Comparison of ENCODE assay signal across 35 mouse cellular contexts in the genomic region with DNA sequence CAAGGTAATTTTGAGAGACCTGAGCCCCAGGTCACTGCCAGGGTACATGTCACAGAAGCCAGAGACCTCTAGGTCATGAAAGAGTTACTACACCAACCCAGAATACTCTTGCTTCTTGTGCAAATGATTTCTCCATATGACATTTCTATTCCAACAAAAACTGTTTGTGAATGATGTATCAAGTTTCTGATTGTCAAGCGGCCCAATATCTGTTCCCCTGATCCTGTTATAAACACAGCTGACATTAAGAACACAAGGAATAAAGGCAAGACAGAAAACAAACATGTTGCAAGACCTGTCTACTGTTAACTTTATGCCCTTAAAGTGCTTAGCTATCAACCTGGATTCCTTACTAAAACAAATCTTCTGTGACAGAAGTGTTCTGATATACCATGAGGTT. TPM values are rescaled to one million over a fixed set of nuclear protein-coding genes. Genes with fewer than 3 reads are reported as not detected.
"Had no signal": no experiment of that assay in that cellular context is flagged by ENCODE, and none has a peak within 500 bp of the region (broad histone marks: within the 10 kb centered on the region; RNA-seq: fewer than 3 reads in every experiment).

No protein-coding gene starts in this region.

- H3K27me3 ChIP-seq: limb, embryonic 12.5 days; limb, embryonic 13.5 days; limb, embryonic 15.5 days; liver, embryonic 12.5 days; liver, embryonic 13.5 days; liver, embryonic 15.5 days; lung, embryonic 15.5 days; midbrain, embryonic 12.5 days; midbrain, embryonic 13.5 days; midbrain, embryonic 15.5 days; neural tube, embryonic 12.5 days had no signal

- DNase-seq: left cerebral cortex, postnatal 4 days; liver; liver, embryonic 13.5 days; liver, postnatal 0 days; lung, adult 18-20 months; lung, adult 2 months; lung, embryonic 14.5 days; lung, postnatal 10 days; lung, postnatal 14 days; lung, postnatal 36 days; lung, postnatal 4 days; midbrain, embryonic 14.5 days had no signal

- H3K36me3 ChIP-seq: limb, embryonic 10.5 days; limb, embryonic 12.5 days; limb, embryonic 13.5 days; limb, embryonic 15.5 days; liver, embryonic 12.5 days; liver, embryonic 13.5 days; liver, embryonic 15.5 days; lung, embryonic 15.5 days; midbrain, embryonic 10.5 days; midbrain, embryonic 12.5 days; midbrain, embryonic 13.5 days; midbrain, embryonic 15.5 days; neural tube, embryonic 12.5 days had no signal

- H3K4me3 ChIP-seq: limb, embryonic 10.5 days; limb, embryonic 12.5 days; limb, embryonic 13.5 days; limb, embryonic 15.5 days; liver, embryonic 12.5 days; liver, embryonic 13.5 days; liver, embryonic 15.5 days; lung, embryonic 15.5 days; megakaryocyte, embryonic 14.5 days; midbrain, embryonic 10.5 days; midbrain, embryonic 12.5 days; midbrain, embryonic 13.5 days; midbrain, embryonic 15.5 days; myocyte; neural tube, embryonic 12.5 days had no signal

- H3K9me3 ChIP-seq: limb, embryonic 10.5 days; limb, embryonic 12.5 days; limb, embryonic 13.5 days; limb, embryonic 15.5 days; liver, embryonic 12.5 days; liver, embryonic 13.5 days; liver, embryonic 15.5 days; lung, embryonic 15.5 days; midbrain, embryonic 10.5 days; midbrain, embryonic 12.5 days; midbrain, embryonic 13.5 days; midbrain, embryonic 15.5 days; neural tube, embryonic 12.5 days had no signal

- H3K27ac ChIP-seq: limb, embryonic 10.5 days; limb, embryonic 12.5 days; limb, embryonic 13.5 days; limb, embryonic 15.5 days; liver, embryonic 12.5 days; liver, embryonic 13.5 days; liver, embryonic 14.5 days; liver, embryonic 15.5 days; lung, embryonic 15.5 days; macrophage; midbrain, embryonic 10.5 days; midbrain, embryonic 12.5 days; midbrain, embryonic 13.5 days; midbrain, embryonic 15.5 days; neural tube, embryonic 12.5 days had no signal

- H3K9ac ChIP-seq: limb, embryonic 12.5 days; limb, embryonic 13.5 days; limb, embryonic 15.5 days; liver, embryonic 12.5 days; liver, embryonic 13.5 days; liver, embryonic 14.5 days; liver, embryonic 15.5 days; liver, postnatal 0 days; lung, embryonic 14.5 days; lung, embryonic 15.5 days; midbrain, embryonic 12.5 days; midbrain, embryonic 13.5 days; midbrain, embryonic 15.5 days; neural tube, embryonic 12.5 days had no signal

- ATAC-seq: liver, embryonic 12.5 days; liver, postnatal 0 days; midbrain, embryonic 13.5 days; midbrain, embryonic 15.5 days; midbrain, embryonic 16.5 days had no signal

- H3K4me2 ChIP-seq: limb, embryonic 12.5 days; limb, embryonic 13.5 days; limb, embryonic 15.5 days; liver, embryonic 11.5 days; liver, embryonic 12.5 days; liver, embryonic 13.5 days; liver, embryonic 15.5 days; lung, embryonic 14.5 days; lung, embryonic 15.5 days; midbrain, embryonic 11.5 days; midbrain, embryonic 12.5 days; midbrain, embryonic 13.5 days; midbrain, embryonic 15.5 days; neural tube, embryonic 12.5 days had no signal

- H3K4me1 ChIP-seq: limb, embryonic 12.5 days; limb, embryonic 13.5 days; limb, embryonic 15.5 days; lung, embryonic 15.5 days; midbrain, embryonic 10.5 days; midbrain, embryonic 12.5 days; midbrain, embryonic 13.5 days; midbrain, embryonic 15.5 days; neural tube, embryonic 12.5 days had no signal

RNA-seq across cellular contexts. Expression of gene Hsf2bp, which starts 37.8 kb away (rescaled TPM):
- total RNA-seq: megakaryocyte progenitor cell, adult 5-6 weeks; megakaryocyte, adult 5-6 weeks; megakaryocyte-erythroid progenitor cell, adult 5-6 weeks; monocyte, adult 5-6 weeks had no signal
- polyA plus RNA-seq: macrophage had no signal
